Mouse (Mus musculus) liver, embryonic 11.5 days (tissue): Measurements from ENCODE around the gene Il12rb1. TPM values are rescaled to one million over a fixed set of nuclear protein-coding genes. Genes with fewer than 3 reads are reported as not detected.

Experiments used
- ATAC-seq: fragments of 200-750 bp; cut with Nextera tagmentation; replicated peaks from 2 replicates; pipeline ENCODE4 v1.8.0; 2017; ENCODE audit warnings: moderate number of reproducible peaks, mild to moderate bottlenecking, moderate TSS enrichment, moderate library complexity; ENCODE audit not compliant: low FRiP score
- DNase-seq: peaks from one replicate; pipeline ENCODE4 v3.0.0-alpha.2; 2017; ENCODE audit warnings: low spot score
- H3K27ac ChIP-seq: fragments of 300-500 bp; sonication (generic); 2 replicates; pipeline ENCODE4 v1.5.1; 2014; ENCODE audit warnings: mild to moderate bottlenecking, low read depth, low read length, control low read depth
- H3K27me3 ChIP-seq: fragments of 300-500 bp; sonication (generic); replicated peaks from 2 replicates; pipeline ENCODE4 v1.6.1; 2014; ENCODE audit warnings: low read length, mixed read lengths; ENCODE audit not compliant: control insufficient read depth, insufficient read depth
- H3K36me3 ChIP-seq: fragments of 300-500 bp; sonication (generic); 2 replicates; pipeline ENCODE4 v1.6.1; 2014; ENCODE audit warnings: mild to moderate bottlenecking, low read length, moderate library complexity, mixed read lengths; ENCODE audit not compliant: control insufficient read depth, insufficient read depth
- H3K4me1 ChIP-seq: fragments of 300-500 bp; sonication (generic); replicated peaks from 2 replicates; pipeline ENCODE4 v1.6.1; 2014; ENCODE audit warnings: low read length, mixed read lengths; ENCODE audit not compliant: control insufficient read depth, insufficient read depth
- H3K4me2 ChIP-seq: fragments of 300-500 bp; sonication (generic); 2 replicates; pipeline ENCODE4 v1.6.1; 2014; ENCODE audit warnings: mild to moderate bottlenecking, control low read depth, moderate library complexity
- H3K4me3 ChIP-seq: fragments of 300-500 bp; sonication (generic); 2 replicates; pipeline ENCODE4 v1.5.1; 2014; ENCODE audit warnings: low read depth, low read length, control low read depth
- H3K9ac ChIP-seq: fragments of 300-500 bp; sonication (generic); 2 replicates; pipeline ENCODE4 v1.6.1; 2014; ENCODE audit warnings: low read depth, low read length, control low read depth
- H3K9me3 ChIP-seq: fragments of 300-500 bp; sonication (generic); 2 replicates; pipeline ENCODE4 v1.6.1; 2016; ENCODE audit warnings: low read length, inconsistent platforms, mixed read lengths; ENCODE audit not compliant: control insufficient read depth
- WGBS: fragments of 180-500 bp; shearing (Covaris S2); extraction: QIAGEN DNeasy Blood & Tissue Kit; methylation state at CpG from one replicate; pipeline ENCODE4 v1.1.7; 2014; 5-methylcytosine and 5-hydroxymethylcytosine counted together
- polyA plus RNA-seq: library from polyadenylated mRNA; unstranded; fragments of >200 nt; fragmentation: Nextera tagmentation; extraction: Ambion mirVana; gene quantifications from 2 replicates; pipeline ENCODE4 v1.2.1, GENCODE M21; 2014

Il12rb1 gene
- polyA plus RNA-seq, 1 experiment from 2014 or later = 0.10 TPM

DNA sequence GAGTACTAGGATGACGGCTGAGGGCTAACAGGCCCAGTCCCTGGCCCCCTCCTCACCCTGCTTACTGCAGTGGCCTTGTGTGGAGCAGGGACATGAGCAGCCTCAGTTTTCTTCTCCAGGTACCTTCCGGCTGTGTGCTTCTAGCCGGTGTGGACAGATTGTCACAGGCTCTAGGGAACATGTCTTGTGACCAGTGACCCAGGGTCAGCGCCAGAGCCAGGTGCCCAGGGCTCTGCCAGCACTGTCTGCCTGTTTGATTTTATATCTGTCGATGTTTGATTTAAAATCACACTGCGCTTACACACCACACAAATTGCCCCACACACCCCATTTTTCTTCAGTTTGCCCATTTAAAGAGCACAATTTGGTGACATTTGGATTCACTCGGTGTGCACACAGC, 15.6 kb downstream of the Il12rb1 start:
- H3K27me3 ChIP-seq = peaks cover 4% of the 10 kb centered on the region; the same call in 1 of the 2 replicates
- H3K4me1 ChIP-seq = peaks cover 3% of the 10 kb centered on the region; the same call in 1 of the 2 replicates
- ATAC-seq (no peak), DNase-seq (no peak)
- H3K27ac ChIP-seq = no peak overlapping the region
- peaks cover 2% of the 10 kb centered on the region; the same call in 1 of the 2 replicates for H3K9me3 ChIP-seq
- 84% methylated on average over 7 of the region's 7 CpGs for WGBS
- no peak overlapping the region for H3K9ac ChIP-seq
- H3K4me2 ChIP-seq = no peak overlapping the region
- no peaks in the 10 kb centered on the region for H3K36me3 ChIP-seq
- H3K4me3 ChIP-seq = no peak overlapping the region

DNA sequence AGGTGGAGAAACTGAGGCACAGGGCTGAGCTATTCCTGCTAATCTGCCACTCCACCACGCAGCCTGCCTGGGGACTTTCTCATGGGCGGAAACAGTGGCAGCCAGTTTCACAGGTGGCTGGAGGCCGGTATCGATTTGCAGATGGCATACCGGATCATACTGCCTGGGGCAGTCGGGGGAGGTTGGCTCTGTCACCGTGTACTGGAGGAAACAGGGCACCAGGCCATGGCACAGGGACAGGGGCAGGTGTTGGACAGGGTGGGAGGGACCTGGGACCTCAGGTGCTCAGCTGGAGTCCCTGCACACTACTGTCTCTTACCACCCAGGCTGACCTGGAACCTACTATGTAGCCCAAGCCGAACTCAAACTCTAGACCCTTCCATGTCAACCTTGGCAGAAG, 17.6 kb downstream of the Il12rb1 start:
- no peak overlapping the region for H3K9ac ChIP-seq
- H3K27ac ChIP-seq = no peak overlapping the region
- H3K36me3 ChIP-seq = no peaks in the 10 kb centered on the region
- ATAC-seq (no peak), DNase-seq (no peak)
- peaks cover 2% of the 10 kb centered on the region; the same call in 1 of the 2 replicates for H3K9me3 ChIP-seq
- no peak overlapping the region for H3K4me2 ChIP-seq
- 80% methylated on average over 8 of the region's 8 CpGs for WGBS
- no peaks in the 10 kb centered on the region for H3K27me3 ChIP-seq
- no peak overlapping the region for H3K4me3 ChIP-seq
- H3K4me1 ChIP-seq = peaks cover 3% of the 10 kb centered on the region; the same call in 1 of the 2 replicates

DNA sequence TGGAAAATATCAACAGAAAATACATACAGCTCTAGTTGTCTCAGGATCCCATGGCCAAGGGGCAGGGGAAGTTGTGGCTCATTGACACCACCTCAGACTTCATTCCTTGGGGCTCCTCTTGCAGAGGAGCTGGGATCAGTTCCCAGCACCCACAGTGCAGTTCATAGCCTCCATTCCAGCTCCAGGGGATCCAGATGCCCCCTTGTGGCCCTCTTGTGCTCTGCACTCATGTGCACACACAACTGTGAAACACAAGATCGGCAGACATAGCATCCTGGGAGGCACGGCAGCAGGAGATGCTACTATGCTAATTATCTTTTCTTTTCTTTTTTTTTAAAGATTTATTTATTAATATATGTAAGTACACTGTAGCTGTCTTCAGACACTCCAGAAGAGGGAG, 18.8 kb downstream of the Il12rb1 start:
- no peak overlapping the region for H3K27ac ChIP-seq
- no peaks in the 10 kb centered on the region for H3K27me3 ChIP-seq
- no peak overlapping the region for H3K4me2 ChIP-seq
- WGBS = 95% methylated on average over 2 of the region's 2 CpGs
- ATAC-seq = no peak
- no peak overlapping the region for H3K4me3 ChIP-seq
- no peaks in the 10 kb centered on the region for H3K36me3 ChIP-seq
- H3K9me3 ChIP-seq = peaks cover 2% of the 10 kb centered on the region; the same call in 1 of the 2 replicates
- H3K9ac ChIP-seq = no peak overlapping the region
- no peak for DNase-seq
- H3K4me1 ChIP-seq = no peaks in the 10 kb centered on the region

DNA sequence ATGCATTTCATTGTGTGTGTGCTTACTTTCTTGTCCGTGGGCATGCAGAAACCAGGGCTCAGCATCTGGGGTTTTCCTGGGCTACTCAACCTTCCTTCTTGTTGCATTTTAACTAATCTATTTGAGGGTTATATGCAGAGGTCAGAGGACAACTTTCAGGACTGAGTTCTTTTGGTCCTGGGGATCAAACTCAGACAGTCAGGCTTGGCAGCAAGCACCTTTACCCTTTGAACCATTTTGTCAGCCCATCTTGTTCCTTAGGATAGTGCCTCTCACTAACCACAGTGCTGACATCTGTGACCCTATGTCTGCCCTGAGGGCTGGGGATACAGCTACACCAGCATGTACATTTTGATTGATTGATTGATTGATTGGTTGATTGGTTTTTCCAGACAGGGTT, 19.5 kb downstream of the Il12rb1 start:
- DNase-seq = no peak
- Histone ChIP-seq H3K27me3 (no peaks in the 10 kb centered on the region), H3K4me3 (no peak overlapping the region), H3K36me3 (no peaks in the 10 kb centered on the region), H3K27ac (no peak overlapping the region), H3K4me1 (peaks cover 6% of the 10 kb centered on the region; the same call in 1 of the 2 replicates), H3K9ac (no peak overlapping the region), H3K4me2 (no peak overlapping the region), H3K9me3 (peaks cover 2% of the 10 kb centered on the region; the same call in 1 of the 2 replicates)
- no peak for ATAC-seq
- WGBS = 85% methylated on average over 1 of the region's 1 CpGs

DNA sequence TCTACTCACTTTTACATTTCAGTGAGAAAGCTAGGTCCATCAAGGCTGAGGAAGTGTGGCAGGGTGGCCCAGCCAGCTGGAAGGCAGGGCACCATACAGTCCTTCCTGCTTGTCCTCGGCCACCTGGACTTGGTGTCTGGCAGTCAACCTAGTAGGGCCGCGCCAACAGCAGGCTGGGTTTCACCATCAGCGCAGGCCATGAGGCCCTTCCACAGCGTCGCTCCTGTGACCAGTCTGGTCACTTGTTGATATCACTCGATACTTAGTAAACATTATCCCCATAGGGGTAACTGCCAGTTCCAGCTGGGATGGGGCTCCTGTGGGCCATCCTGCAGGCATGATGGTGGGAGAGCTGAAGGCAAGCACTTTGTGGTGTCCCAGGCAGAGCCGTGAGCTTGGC, 23.3 kb downstream of the Il12rb1 start:
- no peaks in the 10 kb centered on the region for H3K27me3 ChIP-seq
- H3K4me3 ChIP-seq = no peak overlapping the region
- no peak overlapping the region for H3K4me2 ChIP-seq
- no peak overlapping the region for H3K9ac ChIP-seq
- H3K9me3 ChIP-seq = peaks cover 2% of the 10 kb centered on the region; the same call in 1 of the 2 replicates
- ATAC-seq (no peak), DNase-seq (no peak)
- peaks cover 33% of the 10 kb centered on the region for H3K4me1 ChIP-seq
- H3K36me3 ChIP-seq = peaks cover under 1% of the 10 kb centered on the region; the same call in 1 of the 2 replicates
- H3K27ac ChIP-seq = no peak overlapping the region
- 89% methylated on average over 8 of the region's 8 CpGs for WGBS

DNA sequence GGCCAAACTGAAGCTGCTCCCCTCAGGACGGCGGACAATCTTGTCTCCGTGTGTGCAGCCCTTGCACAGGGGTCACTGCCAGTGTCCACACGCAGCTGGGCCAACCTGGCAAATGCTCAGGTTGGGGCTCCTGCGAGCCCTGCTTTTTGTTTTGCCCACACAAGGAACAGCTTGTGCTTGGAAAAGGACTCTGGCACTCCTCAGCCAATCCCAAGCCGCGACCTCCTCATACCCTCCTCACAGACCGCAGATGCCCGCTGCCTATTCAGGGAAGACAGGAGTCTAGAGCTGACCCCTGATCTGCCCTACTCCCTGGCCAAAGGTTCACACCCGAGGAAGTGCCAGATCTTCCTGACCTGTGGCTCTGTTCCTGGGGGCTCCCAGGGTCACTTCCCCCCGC, 24.1 kb downstream of the Il12rb1 start:
- 79% methylated on average over 11 of the region's 11 CpGs for WGBS
- ATAC-seq (no peak), DNase-seq (no peak)
- Histone ChIP-seq H3K4me2 (no peak overlapping the region), H3K9me3 (no peaks in the 10 kb centered on the region), H3K9ac (no peak overlapping the region), H3K36me3 (peaks cover 3% of the 10 kb centered on the region; the same call in 1 of the 2 replicates), H3K4me3 (no peak overlapping the region), H3K27ac (no peak overlapping the region), H3K27me3 (no peaks in the 10 kb centered on the region), H3K4me1 (peaks cover 38% of the 10 kb centered on the region)

DNA sequence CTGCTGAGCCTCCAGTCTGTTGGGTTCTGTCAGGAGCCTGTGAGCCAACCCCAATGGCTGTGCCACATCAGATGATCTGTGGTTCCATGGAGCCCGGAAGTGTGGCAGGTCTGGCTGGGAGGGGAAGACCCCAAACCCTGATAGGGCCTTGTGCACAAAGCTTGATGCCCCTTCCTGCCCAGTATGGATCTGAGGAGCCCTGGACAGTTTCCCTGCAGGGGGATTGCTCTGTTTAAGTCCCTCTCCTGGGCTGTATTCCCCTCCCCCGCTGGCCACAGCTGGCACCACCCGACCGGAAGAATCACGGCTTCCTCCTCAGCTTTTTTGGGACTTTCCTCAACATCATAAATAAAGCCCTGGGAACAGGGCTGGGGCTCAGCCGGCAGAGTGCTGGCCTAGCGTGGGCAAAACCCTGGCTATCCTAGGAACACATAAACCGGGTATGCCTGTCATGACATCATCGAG, 24.8 kb downstream of the Il12rb1 start:
- Histone ChIP-seq H3K9ac (no peak overlapping the region), H3K4me1 (peaks cover 38% of the 10 kb centered on the region), H3K4me3 (no peak overlapping the region), H3K27ac (no peak overlapping the region), H3K4me2 (no peak overlapping the region), H3K27me3 (no peaks in the 10 kb centered on the region), H3K36me3 (peaks cover 3% of the 10 kb centered on the region; the same call in 1 of the 2 replicates), H3K9me3 (no peaks in the 10 kb centered on the region)
- WGBS = 45% methylated on average over 9 of the region's 9 CpGs
- ATAC-seq = no peak
- DNase-seq = no peak

DNA sequence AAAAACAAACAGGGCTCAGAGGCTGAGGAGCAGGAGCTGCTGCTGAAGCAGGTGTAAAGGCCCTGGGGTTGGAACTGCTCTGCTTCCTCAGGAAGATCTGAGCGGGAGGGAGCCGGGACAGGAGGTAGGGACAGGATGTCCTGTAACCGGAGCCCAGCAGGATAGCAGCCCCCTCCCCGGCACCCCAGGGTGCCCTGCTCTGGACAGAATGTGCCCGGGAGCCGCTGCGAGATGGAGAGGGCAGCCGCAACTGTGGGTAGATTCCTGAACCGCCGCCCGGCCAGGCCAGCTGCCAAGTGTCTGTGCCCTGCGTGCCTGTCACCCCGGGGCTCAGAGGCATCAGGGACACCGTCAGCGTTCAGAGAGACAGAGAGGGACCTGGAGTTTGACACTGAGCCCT, 25.3 kb downstream of the Il12rb1 start:
- 57% methylated on average over 15 of the region's 15 CpGs for WGBS
- H3K9me3 ChIP-seq = no peaks in the 10 kb centered on the region
- H3K9ac ChIP-seq = 0 out of 2 replicates have a peak overlapping the region, but pooled peaks have one; percentile 5
- ATAC-seq (no peak), DNase-seq (no peak)
- no peaks in the 10 kb centered on the region for H3K27me3 ChIP-seq
- no peak overlapping the region for H3K4me2 ChIP-seq
- H3K4me3 ChIP-seq = no peak overlapping the region
- peaks cover 41% of the 10 kb centered on the region for H3K4me1 ChIP-seq
- H3K27ac ChIP-seq = no peak overlapping the region
- peaks cover 3% of the 10 kb centered on the region; the same call in 1 of the 2 replicates for H3K36me3 ChIP-seq

DNA sequence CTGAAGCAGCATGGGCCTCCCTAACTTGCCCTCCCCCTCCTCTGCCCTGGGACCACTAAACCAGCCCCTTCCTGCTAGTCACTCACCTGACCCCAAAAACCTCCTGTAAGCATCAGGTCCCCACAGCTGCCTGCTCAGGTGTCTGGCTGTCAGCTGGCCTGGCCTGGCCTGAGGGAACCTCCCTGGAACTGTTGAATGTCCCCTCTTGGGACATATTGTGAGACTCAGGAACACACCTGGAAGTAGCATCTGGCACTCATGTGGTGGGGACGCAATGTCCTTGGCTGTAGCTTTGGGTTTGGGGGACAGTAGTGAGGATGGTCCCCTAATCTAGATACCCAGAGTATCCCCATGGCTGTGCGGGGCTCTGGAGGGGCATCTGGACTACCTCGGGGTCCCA, 25.8 kb downstream of the Il12rb1 start:
- no peak overlapping the region for H3K27ac ChIP-seq
- H3K36me3 ChIP-seq = peaks cover 3% of the 10 kb centered on the region; the same call in 1 of the 2 replicates
- H3K9me3 ChIP-seq = no peaks in the 10 kb centered on the region
- 92% methylated on average over 3 of the region's 3 CpGs for WGBS
- H3K9ac ChIP-seq = 0 out of 2 replicates have a peak overlapping the region, but pooled peaks have one; percentile 5
- H3K27me3 ChIP-seq = no peaks in the 10 kb centered on the region
- H3K4me2 ChIP-seq = no peak overlapping the region
- no peak overlapping the region for H3K4me3 ChIP-seq
- ATAC-seq (no peak), DNase-seq (no peak)
- peaks cover 42% of the 10 kb centered on the region for H3K4me1 ChIP-seq
